8 mouse cellular contexts compared by ENCODE assay signal in genomic region chr6:83459034-83459644, GRCm38 (mm10). TPM values are rescaled to one million over a fixed set of nuclear protein-coding genes. Genes with fewer than 3 reads are reported as not detected.
A peak's percentile ranks its signal among the peaks of the same experiment; 100 is the strongest.
DNase-seq lines count a peak whose midpoint lies in the region; ATAC-seq and TF ChIP-seq lines count a peak whose summit lies in the region.

Tet3 (minus strand) TSS chr6:83459084.

- ATAC-seq in lung, embryonic 16.5 days (ENCODE audit: low read depth) = no peak
- no peak for ATAC-seq in forebrain, embryonic 11.5 days (replicated peaks; ENCODE audit: low FRiP score)
- no peak for ATAC-seq in limb, embryonic 13.5 days (ENCODE audit: low FRiP score, low read depth)

- H3K27ac ChIP-seq in lung, embryonic 16.5 days (ENCODE audit: low read length) = peak within 1 kb of the TSS; percentile 69
- no peak within 1 kb of the TSS for H3K27ac ChIP-seq in forebrain, embryonic 11.5 days (ENCODE audit: low read depth, low read length)
- no peak within 1 kb of the TSS for H3K27ac ChIP-seq in limb, embryonic 13.5 days
- H3K27ac ChIP-seq in small intestine, adult 2 months (ENCODE audit: insufficient read depth, low read depth, low read length) = peak within 1 kb of the TSS; percentile 81; the same call in 1 of the 2 replicates

- H3K9me3 ChIP-seq in lung, embryonic 16.5 days (ENCODE audit: control insufficient read depth, low read length) = no peaks in the 10 kb centered on the region
- H3K9me3 ChIP-seq in forebrain, embryonic 11.5 days (ENCODE audit: control insufficient read depth, low read length) = no peaks in the 10 kb centered on the region
- H3K9me3 ChIP-seq in limb, embryonic 13.5 days = no peaks in the 10 kb centered on the region

- TF ChIP-seq POLR2A in small intestine, adult 2 months (IDR thresholded peaks at IDR 0.05; ENCODE audit: low read depth, low read length) = no peak

- no peak within 1 kb of the TSS for H3K9ac ChIP-seq in lung, embryonic 16.5 days (ENCODE audit: low read length)
- no peak within 1 kb of the TSS for H3K9ac ChIP-seq in forebrain, embryonic 11.5 days (ENCODE audit: low read length)
- H3K9ac ChIP-seq in limb, embryonic 13.5 days = no peak within 1 kb of the TSS

- no peak for TF ChIP-seq CTCF in small intestine, adult 2 months (IDR thresholded peaks at IDR 0.05; ENCODE audit: extremely low read depth, insufficient read length, insufficient replicate concordance, low read depth, low read length)

- H3K4me1 ChIP-seq in lung, embryonic 16.5 days (replicated peaks; ENCODE audit: control insufficient read depth, insufficient read depth, low read length) = peaks cover 34% of the 10 kb centered on the region
- H3K4me1 ChIP-seq in forebrain, embryonic 11.5 days (replicated peaks; ENCODE audit: control insufficient read depth, insufficient read depth, low read length) = peaks cover 13% of the 10 kb centered on the region
- H3K4me1 ChIP-seq in limb, embryonic 13.5 days = peaks cover 30% of the 10 kb centered on the region
- peaks cover 26% of the 10 kb centered on the region for H3K4me1 ChIP-seq in small intestine, adult 2 months (ENCODE audit: control insufficient read depth, insufficient read depth, insufficient read length, low read length)

- intact Hi-C loops in heart, postnatal 36 days (cut with DNase I) = loop anchor here (2.0 to 5.0 kb wide), 3 partner anchors 47 to 102 kb away; no protein-coding TSS in a partner anchor

- no peaks in the 10 kb centered on the region for H3K27me3 ChIP-seq in lung, embryonic 16.5 days (ENCODE audit: control insufficient read depth, insufficient read depth, low read depth, low read length)
- no peaks in the 10 kb centered on the region for H3K27me3 ChIP-seq in forebrain, embryonic 11.5 days (ENCODE audit: control insufficient read depth, insufficient read depth, low read length)
- H3K27me3 ChIP-seq in limb, embryonic 13.5 days = no peaks in the 10 kb centered on the region
- H3K27me3 ChIP-seq in small intestine, adult 2 months (ENCODE audit: control insufficient read depth, insufficient read depth, low read length) = no peaks in the 10 kb centered on the region

- no peak within 1 kb of the TSS for H3K4me3 ChIP-seq in lung, embryonic 16.5 days (ENCODE audit: low read length)
- H3K4me3 ChIP-seq in forebrain, embryonic 11.5 days (ENCODE audit: low read depth, low read length) = no peak within 1 kb of the TSS
- H3K4me3 ChIP-seq in limb, embryonic 13.5 days = no peak within 1 kb of the TSS
- no peak within 1 kb of the TSS for H3K4me3 ChIP-seq in small intestine, adult 2 months (ENCODE audit: low read depth, low read length)

- no peak within 1 kb of the TSS for H3K4me2 ChIP-seq in lung, embryonic 16.5 days (ENCODE audit: low read depth, low read length)
- H3K4me2 ChIP-seq in forebrain, embryonic 11.5 days (ENCODE audit: low read depth, low read length, severe bottlenecking) = no peak within 1 kb of the TSS
- no peak within 1 kb of the TSS for H3K4me2 ChIP-seq in limb, embryonic 13.5 days (replicated peaks)

- no peaks in the 10 kb centered on the region for H3K36me3 ChIP-seq in lung, embryonic 16.5 days (ENCODE audit: control insufficient read depth, insufficient read depth, low read length)
- no peaks in the 10 kb centered on the region for H3K36me3 ChIP-seq in forebrain, embryonic 11.5 days (ENCODE audit: control insufficient read depth, insufficient read depth, low read length)
- H3K36me3 ChIP-seq in limb, embryonic 13.5 days = no peaks in the 10 kb centered on the region
- no peaks in the 10 kb centered on the region; the same call in 1 of the 2 replicates for H3K36me3 ChIP-seq in small intestine, adult 2 months (ENCODE audit: control insufficient read depth, insufficient read depth, low read length)

- no peak for DNase-seq in lung, postnatal 4 days
- DNase-seq in forebrain, embryonic 11.5 days (ENCODE audit: low spot score) = no peak
- DNase-seq in heart, postnatal 36 days = no peak
- DNase-seq in ovary, postnatal 10 days (ENCODE audit: low spot score) = no peak
- no peak for DNase-seq in MN1 (ENCODE audit: low spot score)

- 41% methylated on average over 4 of the region's 4 CpGs for WGBS in lung, embryonic 16.5 days
- WGBS in forebrain, embryonic 11.5 days = 73% methylated on average over 4 of the region's 4 CpGs
- WGBS in limb, embryonic 13.5 days = 64% methylated on average over 4 of the region's 4 CpGs
- WGBS in small intestine, adult 2 months = 41% methylated on average over 4 of the region's 4 CpGs

RNA-seq across cellular contexts. Expression of gene Tet3, which starts in this region (rescaled TPM):
- 43.8 and 47.1 TPM in 2 replicates for polyA plus RNA-seq in lung, embryonic 16.5 days (2015; fragmentation: Nextera tagmentation; extraction: Ambion mirVana)
- 49.9 and 56.0 TPM in 2 replicates for polyA plus RNA-seq in forebrain, embryonic 11.5 days (2014; fragmentation: Nextera tagmentation; extraction: Ambion mirVana)
- 10 to 100 TPM; 27.2 to 27.6 TPM for total RNA-seq in heart, postnatal 36 days (2021)
- polyA plus RNA-seq in limb, embryonic 13.5 days (2015; fragmentation: Nextera tagmentation; extraction: Ambion mirVana) = 51.6 and 63.1 TPM in 2 replicates
- polyA plus RNA-seq in small intestine, adult 2 months (2012; rRNA removed) = 9.0 and 15.4 TPM in 2 replicates

Comparison
In these comparisons a context has a peak if more than half of its experiments do, and no peak if none do; other contexts are left out.
1. H3K27ac ChIP-seq: peak in lung, embryonic 16.5 days (single experiment) and small intestine, adult 2 months (single experiment); none in forebrain, embryonic 11.5 days (single experiment) and limb, embryonic 13.5 days (single experiment).